Comparison of ENCODE assay signal across 18 mouse cellular contexts in the genomic region with DNA sequence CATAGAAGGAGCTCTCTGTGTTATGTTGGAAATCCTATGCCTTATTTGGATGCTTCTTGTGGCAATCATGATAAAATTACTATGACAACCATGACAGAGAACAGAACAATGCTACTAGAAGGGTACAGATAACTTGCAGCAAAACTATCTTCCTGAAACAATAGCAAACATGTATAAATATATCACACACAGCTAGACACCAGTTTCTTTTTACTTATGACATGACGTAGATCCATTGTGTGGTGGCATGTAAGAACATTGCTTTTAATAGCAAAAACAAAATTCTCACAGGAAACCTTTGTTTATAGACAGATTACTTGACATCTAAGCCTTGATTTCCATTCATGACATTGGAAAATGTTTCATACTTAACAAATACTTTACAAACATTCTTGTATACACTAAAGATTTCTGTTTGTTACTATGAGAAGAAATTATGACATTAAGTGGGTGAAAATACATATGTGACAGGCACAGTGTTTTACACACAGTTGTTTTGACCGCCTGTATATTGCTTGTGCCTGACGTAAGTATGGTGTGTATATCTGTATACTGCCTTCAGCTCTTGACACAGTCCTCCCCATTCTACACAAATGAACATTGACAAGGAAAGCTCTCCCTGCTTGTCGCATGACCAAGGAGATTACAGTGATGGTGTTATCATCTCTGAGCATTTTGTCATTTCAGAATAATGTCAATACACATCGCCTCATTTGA.
"Had no signal": no experiment of that assay in that cellular context is flagged by ENCODE, and none has a peak within 500 bp of the region (broad histone marks: within the 10 kb centered on the region; RNA-seq: fewer than 3 reads in every experiment).

No protein-coding gene starts in this region.

- H3K4me2 ChIP-seq: limb, embryonic 15.5 days; liver, embryonic 12.5 days; midbrain, embryonic 13.5 days; neural tube, embryonic 13.5 days; neural tube, embryonic 15.5 days had no signal

- H3K27me3 ChIP-seq: limb, embryonic 15.5 days; liver, embryonic 12.5 days; midbrain, embryonic 13.5 days; neural tube, embryonic 13.5 days; neural tube, embryonic 15.5 days had no signal

- H3K36me3 ChIP-seq: limb, embryonic 15.5 days; liver, embryonic 12.5 days; midbrain, embryonic 10.5 days; midbrain, embryonic 13.5 days; neural tube, embryonic 13.5 days; neural tube, embryonic 15.5 days had no signal

- H3K9ac ChIP-seq: limb, embryonic 15.5 days; liver, embryonic 12.5 days; liver, embryonic 14.5 days; midbrain, embryonic 13.5 days; neural tube, embryonic 13.5 days; neural tube, embryonic 15.5 days had no signal

- H3K9me3 ChIP-seq: limb, embryonic 15.5 days; liver, embryonic 12.5 days; midbrain, embryonic 10.5 days; midbrain, embryonic 13.5 days; neural tube, embryonic 13.5 days; neural tube, embryonic 15.5 days had no signal

- ATAC-seq: liver, embryonic 12.5 days; midbrain, embryonic 13.5 days had no signal

- H3K27ac ChIP-seq: limb, embryonic 15.5 days; liver, embryonic 12.5 days; liver, embryonic 14.5 days; midbrain, embryonic 10.5 days; midbrain, embryonic 13.5 days; neural tube, embryonic 13.5 days; neural tube, embryonic 15.5 days had no signal

- DNase-seq: lung, adult 2 months; lung, postnatal 4 days; retina, postnatal 1 day; right cerebral cortex, adult 18-20 months; right cerebral cortex, postnatal 25 days; right cerebral cortex, postnatal 4 days; spleen, adult 18-20 months; thymus, adult 18-20 months; thymus, postnatal 14 days; thymus, postnatal 36 days had no signal

- H3K4me1 ChIP-seq: limb, embryonic 15.5 days; liver, embryonic 12.5 days; midbrain, embryonic 10.5 days; midbrain, embryonic 13.5 days; neural tube, embryonic 13.5 days; neural tube, embryonic 15.5 days had no signal

- H3K4me3 ChIP-seq: limb, embryonic 15.5 days; liver, embryonic 12.5 days; midbrain, embryonic 10.5 days; midbrain, embryonic 13.5 days; myocyte; neural tube, embryonic 13.5 days; neural tube, embryonic 15.5 days had no signal
